Mouse (Mus musculus) spleen, adult 2 months (tissue): ENCODE measurements around the gene A030005L19Rik. TPM values are rescaled to one million over a fixed set of nuclear protein-coding genes. Genes with fewer than 3 reads are reported as not detected.
"Not testable (repeated sequence)": the region's sequence is repeated elsewhere in the genome, so short reads cannot be mapped to it uniquely, and the experiment has no call there.

Source experiments
- DNase-seq, 2 experiments: peaks; one replicate each; pipeline versions ENCODE4 v3.0.0 to v3.0.0-alpha.2; 2012 to 2021; ENCODE audit warnings: low spot score in 2 of 2, low read depth in 1 of 2
- H3K27ac ChIP-seq: fragments of 200-500 bp; 2 replicates; pipeline ENCODE4 v1.5.1; 2012; ENCODE audit warnings: low read length, inconsistent platforms; ENCODE audit not compliant: insufficient read depth
- H3K27me3 ChIP-seq: fragments of 200-500 bp; 2 replicates; pipeline ENCODE4 v1.6.1; 2012; ENCODE audit warnings: mild to moderate bottlenecking, moderate library complexity, low read length, inconsistent platforms; ENCODE audit not compliant: control insufficient read depth, insufficient read depth
- H3K36me3 ChIP-seq: fragments of 200-500 bp; 2 replicates; pipeline ENCODE4 v1.6.1; 2012; ENCODE audit warnings: mild to moderate bottlenecking, low read length, inconsistent platforms; ENCODE audit not compliant: control insufficient read depth, insufficient read depth
- H3K4me1 ChIP-seq: fragments of 200-500 bp; 2 replicates; pipeline ENCODE4 v1.6.1; 2011; ENCODE audit warnings: inconsistent platforms; ENCODE audit not compliant: control insufficient read depth, insufficient read depth, insufficient read length
- H3K4me3 ChIP-seq: fragments of 200-500 bp; 2 replicates; pipeline ENCODE4 v1.5.1; 2011; ENCODE audit warnings: mild to moderate bottlenecking, inconsistent platforms; ENCODE audit not compliant: insufficient read depth, insufficient read length; ENCODE audit errors: extremely low read depth
- CTCF ChIP-seq: fragments of 200-500 bp; IDR thresholded peaks from 2 replicates; pipeline ENCODE4 v1.5.1; 2011; ENCODE audit warnings: mild to moderate bottlenecking, inconsistent platforms; ENCODE audit not compliant: insufficient read depth, insufficient read length, insufficient replicate concordance; ENCODE audit errors: extremely low read depth
- POLR2A ChIP-seq: fragments of 200-500 bp; IDR thresholded peaks from 2 replicates; pipeline ENCODE4 v1.6.1; 2011; ENCODE audit warnings: low read depth, low read length, inconsistent platforms
- WGBS: fragments of 180-500 bp; shearing (Covaris S2); methylation state at CpG from one replicate; pipeline ENCODE4 v1.1.7; 2018; 5-methylcytosine and 5-hydroxymethylcytosine counted together
- polyA plus RNA-seq: library from polyadenylated mRNA; depleted of rRNA; stranded (reverse); fragments of >200 nt; gene quantifications from 2 replicates; pipeline ENCODE4 v1.2.3, GENCODE M21; 2012; rRNA removed

A030005L19Rik gene
- 1.2 and 1.4 TPM in 2 replicates for polyA plus RNA-seq

DNA sequence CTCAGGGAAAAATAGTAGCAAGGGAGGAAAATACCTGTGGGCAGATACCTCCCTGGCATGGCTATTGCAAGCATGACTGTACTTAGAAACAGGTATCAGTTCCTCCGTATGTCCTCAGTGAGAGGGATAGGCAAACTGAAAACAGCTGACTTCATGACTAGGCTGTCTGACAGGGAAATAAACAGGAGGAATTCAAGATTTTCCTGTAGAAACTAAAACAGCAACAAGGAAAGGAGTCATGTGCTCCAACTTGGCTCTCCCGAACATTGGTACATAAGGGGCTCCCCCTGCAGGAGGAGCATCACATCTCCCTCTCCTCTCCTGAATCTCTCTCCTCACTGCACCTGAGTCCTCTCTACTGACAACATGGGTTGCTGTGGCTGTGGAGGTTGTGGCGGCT, at the start of gene A030005L19Rik:
Gene A030005L19Rik, plus strand, starts transcription at position 301 of the 400 bp plus-strand sequence.
- Histone ChIP-seq H3K36me3 (no peaks in the 10 kb centered on the region), H3K4me1 (no peaks in the 10 kb centered on the region), H3K27me3 (no peaks in the 10 kb centered on the region), H3K27ac (no peak within 1 kb of the TSS), H3K4me3 (no peak within 1 kb of the TSS)
- DNase-seq: no peak
- TF ChIP-seq CTCF (no peak), POLR2A (no peak)
- 90% methylated on average over 3 of the region's 3 CpGs for WGBS

- no peaks in the 10 kb centered on the region for H3K27me3 ChIP-seq
- no peak overlapping the region for H3K4me3 ChIP-seq
- H3K36me3 ChIP-seq: peaks cover 7% of the 10 kb centered on the region
- WGBS: 87% methylated on average over 3 of the region's 3 CpGs
- no peak overlapping the region for H3K27ac ChIP-seq
- no peaks in the 10 kb centered on the region for H3K4me1 ChIP-seq
- TF ChIP-seq CTCF (no peak), POLR2A (no peak)
- DNase-seq: no peak
Measured at GRCm38 (mm10) chr1:82870202-82870601, 42.9 kb upstream of the A030005L19Rik start.

DNA sequence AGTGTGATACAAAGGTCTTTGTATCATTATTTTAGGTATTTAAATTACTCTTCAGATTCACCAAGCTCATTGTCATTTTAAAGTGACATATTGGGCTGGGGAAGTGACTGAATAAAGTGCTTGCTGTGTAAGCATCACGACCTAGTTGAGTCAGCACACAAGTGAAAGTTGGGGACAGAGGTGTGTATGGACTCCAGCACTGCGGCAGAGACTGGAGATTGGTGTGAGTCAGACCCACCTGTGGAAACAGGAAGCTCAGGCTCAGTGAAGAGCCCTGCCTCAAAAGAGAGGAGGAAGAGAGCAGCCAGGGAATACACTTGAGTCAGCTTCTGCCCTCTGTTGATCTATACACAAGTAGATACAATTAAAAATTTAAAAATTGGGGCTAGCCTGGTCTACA, 34.0 kb upstream of the A030005L19Rik start:
- Histone ChIP-seq H3K4me1 (no peaks in the 10 kb centered on the region), H3K27me3 (no peaks in the 10 kb centered on the region), H3K36me3 (peaks cover 18% of the 10 kb centered on the region), H3K4me3 (no peak overlapping the region), H3K27ac (no peak overlapping the region)
- DNase-seq: no peak
- no peak for TF ChIP-seq POLR2A
- no peak for TF ChIP-seq CTCF
- 74% methylated on average over 2 of the region's 2 CpGs for WGBS

- Histone ChIP-seq H3K27ac (no peak overlapping the region), H3K27me3 (no peaks in the 10 kb centered on the region), H3K36me3 (peaks cover 18% of the 10 kb centered on the region), H3K4me3 (no peak overlapping the region), H3K4me1 (no peaks in the 10 kb centered on the region)
- WGBS: 91% methylated on average over 8 of the region's 8 CpGs
- TF ChIP-seq CTCF: no peak
- TF ChIP-seq POLR2A: no peak
- DNase-seq: no peak
Measured at GRCm38 (mm10) chr1:82880196-82880595, 32.9 kb upstream of the A030005L19Rik start.

DNA sequence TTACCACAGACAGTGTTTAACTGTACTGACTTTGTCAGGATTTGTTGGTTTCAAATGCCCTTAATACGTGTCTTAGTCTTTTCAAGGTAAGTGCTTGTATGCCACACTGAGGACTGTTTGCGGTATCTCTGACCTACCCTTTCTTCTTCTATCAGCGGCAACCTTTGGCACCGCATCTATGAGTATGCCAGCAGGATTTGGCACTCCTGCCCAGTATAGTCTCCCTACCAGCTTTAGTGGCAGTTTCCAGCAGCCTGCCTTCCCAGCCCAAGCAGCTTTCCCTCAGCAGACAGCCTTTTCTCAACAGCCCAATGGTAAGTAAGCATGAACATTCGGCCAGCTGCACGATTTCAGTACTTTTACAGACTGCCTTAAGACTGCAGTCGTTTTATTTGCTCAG, 19.9 kb upstream of the A030005L19Rik start:
- Histone ChIP-seq H3K36me3 (peaks cover 13% of the 10 kb centered on the region), H3K27me3 (no peaks in the 10 kb centered on the region), H3K4me3 (no peak overlapping the region), H3K27ac (0 out of 2 replicates have a peak overlapping the region, but pooled peaks have one; percentile 38), H3K4me1 (no peaks in the 10 kb centered on the region)
- WGBS: 93% methylated on average over 7 of the region's 7 CpGs
- DNase-seq: no peak
- TF ChIP-seq POLR2A (no peak), CTCF (no peak)

- 70% methylated on average over 1 of the region's 1 CpGs for WGBS
- H3K4me3 ChIP-seq: no peak overlapping the region
- TF ChIP-seq POLR2A (no peak), CTCF (no peak)
- DNase-seq: peak in 1 of 2 experiments; percentile 25
- no peaks in the 10 kb centered on the region for H3K27me3 ChIP-seq
- H3K36me3 ChIP-seq: peaks cover 11% of the 10 kb centered on the region
- no peaks in the 10 kb centered on the region for H3K4me1 ChIP-seq
- H3K27ac ChIP-seq: no peak overlapping the region
Measured at GRCm38 (mm10) chr1:82900567-82900966, 12.6 kb upstream of the A030005L19Rik start.

DNA sequence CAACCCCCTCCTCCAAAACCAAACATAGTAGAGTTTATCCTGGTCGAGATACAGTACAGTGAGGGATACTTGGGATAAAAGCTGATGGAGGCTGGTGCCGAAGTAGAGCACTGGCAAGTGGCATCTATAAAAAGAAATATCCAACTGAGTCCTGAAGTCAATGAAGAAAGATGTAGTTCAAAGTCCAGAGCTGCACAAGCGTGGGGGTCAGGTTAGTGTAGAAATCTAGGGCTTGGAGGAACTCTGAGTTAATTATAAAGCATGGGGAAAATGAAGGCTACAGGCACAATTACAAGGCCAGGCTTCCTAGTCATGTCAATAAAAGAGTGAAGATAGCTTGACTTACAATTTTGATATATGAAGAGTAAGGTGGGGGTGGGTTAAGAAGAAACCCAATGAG, 11.9 kb upstream of the A030005L19Rik start:
- Histone ChIP-seq H3K4me1 (no peaks in the 10 kb centered on the region), H3K27ac (no peak overlapping the region; the same call in 1 of the 2 replicates), H3K36me3 (peaks cover 10% of the 10 kb centered on the region), H3K4me3 (no peak overlapping the region), H3K27me3 (no peaks in the 10 kb centered on the region)
- no peak for TF ChIP-seq CTCF
- no peak for TF ChIP-seq POLR2A
- no peak for DNase-seq
- WGBS: 91% methylated on average over 3 of the region's 3 CpGs

DNA sequence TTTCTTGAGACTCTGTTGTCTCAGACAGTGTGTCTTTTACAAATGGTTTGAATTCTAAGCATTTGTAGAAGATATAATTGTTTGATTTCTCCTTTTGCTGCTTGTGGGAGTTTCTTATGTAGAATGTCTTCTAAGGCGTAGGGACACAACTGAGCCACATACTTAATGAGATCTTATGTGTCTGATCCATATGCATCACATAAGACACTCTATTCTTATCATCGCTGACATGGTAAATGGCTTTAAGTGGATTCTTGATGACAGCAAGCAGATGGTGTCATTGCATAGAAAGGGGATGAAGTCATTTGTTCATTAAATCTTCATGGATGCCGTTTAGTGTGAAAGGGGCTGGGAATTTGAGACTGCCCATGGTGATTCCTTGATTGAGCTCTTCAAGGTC, 7.2 kb upstream of the A030005L19Rik start:
- peaks cover 7% of the 10 kb centered on the region; the same call in 1 of the 2 replicates for H3K36me3 ChIP-seq
- no peak overlapping the region for H3K4me3 ChIP-seq
- no peaks in the 10 kb centered on the region for H3K4me1 ChIP-seq
- no peak for DNase-seq
- H3K27ac ChIP-seq: no peak overlapping the region
- H3K27me3 ChIP-seq: no peaks in the 10 kb centered on the region
- WGBS: 89% methylated on average over 3 of the region's 3 CpGs
- TF ChIP-seq CTCF (no peak), POLR2A (no peak)

DNA sequence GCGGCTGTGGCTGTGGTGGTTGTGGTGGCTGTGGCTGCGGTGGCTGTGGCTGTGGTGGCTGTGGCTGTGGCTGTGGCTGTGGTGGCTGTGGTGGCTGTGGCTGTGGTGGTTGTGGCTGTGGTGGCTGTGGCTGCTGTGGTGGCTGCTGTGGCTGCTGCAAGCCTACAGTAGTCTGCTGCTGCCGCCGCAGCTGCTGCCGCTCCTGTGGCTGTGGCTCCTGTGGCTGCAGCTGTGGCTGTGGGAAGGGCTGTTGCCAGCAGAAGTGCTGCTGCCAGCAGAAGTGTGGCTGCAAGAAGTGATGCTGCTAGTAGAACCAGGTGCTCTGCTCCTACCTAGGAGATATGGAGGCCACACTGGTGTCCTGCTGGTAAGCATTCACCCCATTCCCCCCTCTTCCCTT, 309 bp downstream of the A030005L19Rik start:
- not testable (repeated sequence) for H3K36me3 ChIP-seq, H3K4me1 ChIP-seq, DNase-seq, H3K27ac ChIP-seq, H3K4me3 ChIP-seq, H3K27me3 ChIP-seq
- WGBS: 78% methylated on average over 5 of the region's 5 CpGs
